Mouse (Mus musculus) CH12.LX (cell line): ENCODE data around the gene Ugt2b5. TPM values are rescaled to one million over a fixed set of nuclear protein-coding genes. Genes with fewer than 3 reads are reported as not detected.
"Not testable (repeated sequence)": the region's sequence is repeated elsewhere in the genome, so short reads cannot be mapped to it uniquely, and the experiment has no call there.

Source experiments
- DNase-seq: peaks from one replicate; pipeline ENCODE4 v3.0.0-alpha.2; 2013; ENCODE audit errors: extremely low read depth
- H3K27ac ChIP-seq: 2 replicates; pipeline ENCODE4 v1.5.1; 2012; ENCODE audit warnings: low read depth, mild to moderate bottlenecking, control low read depth, moderate library complexity; ENCODE audit not compliant: insufficient read depth
- H3K27me3 ChIP-seq: replicated peaks from 2 replicates; pipeline ENCODE3; 2012; ENCODE audit warnings: inconsistent platforms
- H3K36me3 ChIP-seq, 2 experiments: replicated peaks in 1 of 2; 2 replicates each; pipeline versions ENCODE3 to v1.6.1; 2012; ENCODE audit warnings: inconsistent platforms in 1 of 2, low read length in 1 of 2, mild to moderate bottlenecking in 1 of 2, mixed read lengths in 1 of 2, moderate library complexity in 1 of 2; ENCODE audit not compliant: control insufficient read depth in 1 of 2, insufficient read depth in 1 of 2
- H3K4me1 ChIP-seq, 2 experiments: 2 replicates each; pipeline ENCODE4 v1.6.1; 2012; ENCODE audit warnings: inconsistent platforms in 1 of 2, moderate library complexity in 1 of 2; ENCODE audit not compliant: insufficient read depth in 2 of 2, control insufficient read depth in 1 of 2
- H3K4me2 ChIP-seq: 2 replicates; pipeline ENCODE4 v1.6.1; 2012; ENCODE audit warnings: low read depth, mild to moderate bottlenecking, control low read depth; ENCODE audit not compliant: poor library complexity, insufficient read depth, severe bottlenecking
- H3K4me3 ChIP-seq, 3 experiments: fragments of 150-350 bp in 1 of 3; sonication (generic) in 1 of 3; replicated peaks in 1 of 3; 2 replicates each; pipeline versions ENCODE3 to v1.5.1; 2011 to 2012; ENCODE audit warnings: low read depth in 2 of 3, low read length in 2 of 3, mild to moderate bottlenecking in 2 of 3, moderate library complexity in 2 of 3, control low read depth in 1 of 3, improper control_type of control experiment in 1 of 3, inconsistent platforms in 1 of 3, mixed read lengths in 1 of 3; ENCODE audit not compliant: poor library complexity in 1 of 3
- H3K79me2 ChIP-seq: replicated peaks from 2 replicates; pipeline ENCODE4 v1.6.1; 2012; ENCODE audit warnings: mild to moderate bottlenecking, moderate library complexity; ENCODE audit not compliant: control insufficient read depth, poor library complexity, insufficient read depth, severe bottlenecking; ENCODE audit errors: extremely low read depth
- H3K9ac ChIP-seq: 2 replicates; pipeline ENCODE4 v1.6.1; 2012; ENCODE audit warnings: low read depth, mild to moderate bottlenecking, control low read depth, moderate library complexity; ENCODE audit not compliant: insufficient read depth
- H3K9me3 ChIP-seq: replicated peaks from 2 replicates; pipeline ENCODE3; 2012; ENCODE audit warnings: low read length, inconsistent platforms, mixed read lengths
- CHD1 ChIP-seq: IDR thresholded peaks from 2 replicates; pipeline ENCODE4 v1.6.1; 2012; ENCODE audit warnings: low read depth, low read length, improper control_type of control experiment, inconsistent platforms
- CHD2 ChIP-seq: IDR thresholded peaks from 2 replicates; pipeline ENCODE4 v1.6.1; 2011; ENCODE audit warnings: low read length, improper control_type of control experiment
- CTCF ChIP-seq, 2 experiments: IDR thresholded peaks in 1 of 2; conservative IDR thresholded peaks in 1 of 2; 2 replicates each; pipeline ENCODE4 v1.5.1; 2011 to 2012; ENCODE audit warnings: low read depth in 2 of 2, low read length in 2 of 2, improper control_type of control experiment in 1 of 2, inconsistent platforms in 1 of 2, mild to moderate bottlenecking in 1 of 2, moderate library complexity in 1 of 2
- E2F4 ChIP-seq: IDR thresholded peaks from 2 replicates; pipeline ENCODE4 v1.6.1; 2011; ENCODE audit warnings: low read depth, low read length, improper control_type of control experiment; ENCODE audit not compliant: insufficient replicate concordance
- ELF1 ChIP-seq: IDR thresholded peaks from 2 replicates; pipeline ENCODE4 v1.6.1; 2014; ENCODE audit warnings: low read depth, mild to moderate bottlenecking, inconsistent platforms, low read length, improper control_type of control experiment
- GABPA ChIP-seq: IDR thresholded peaks from 2 replicates; pipeline ENCODE4 v1.6.1; 2012; ENCODE audit warnings: low read depth, low read length, improper control_type of control experiment, inconsistent platforms; ENCODE audit not compliant: insufficient replicate concordance
- HCFC1 ChIP-seq: IDR thresholded peaks from 2 replicates; pipeline ENCODE4 v1.6.1; 2012; ENCODE audit warnings: low read depth, mild to moderate bottlenecking, inconsistent platforms, low read length, improper control_type of control experiment
- MEF2A ChIP-seq: IDR thresholded peaks from 2 replicates; pipeline ENCODE4 v1.6.1; 2014; ENCODE audit warnings: low read depth, mild to moderate bottlenecking, inconsistent platforms, low read length, improper control_type of control experiment, borderline replicate concordance
- MXI1 ChIP-seq: IDR thresholded peaks from 2 replicates; pipeline ENCODE4 v1.6.1; 2011; ENCODE audit warnings: mild to moderate bottlenecking, low read depth, low read length, improper control_type of control experiment
- RAD21 ChIP-seq: IDR thresholded peaks from 2 replicates; pipeline ENCODE4 v1.6.1; 2011; ENCODE audit warnings: low read depth, mild to moderate bottlenecking, low read length, improper control_type of control experiment, moderate library complexity
- SMC3 ChIP-seq: IDR thresholded peaks from 2 replicates; pipeline ENCODE4 v1.6.1; 2011; ENCODE audit warnings: low read depth, low read length, improper control_type of control experiment
- TBP ChIP-seq: conservative IDR thresholded peaks from 2 replicates; pipeline ENCODE4 v1.6.1; 2011; ENCODE audit warnings: low read depth, low read length, improper control_type of control experiment
- UBTF ChIP-seq: IDR thresholded peaks from 2 replicates; pipeline ENCODE4 v1.6.1; 2012; ENCODE audit warnings: low read depth, mild to moderate bottlenecking, inconsistent platforms, low read length, improper control_type of control experiment, moderate library complexity
- ZC3H11A ChIP-seq: IDR thresholded peaks from 2 replicates; pipeline ENCODE4 v1.6.1; 2012; ENCODE audit warnings: low read depth, mild to moderate bottlenecking, inconsistent platforms, low read length, improper control_type of control experiment
- ZMIZ1 ChIP-seq: IDR thresholded peaks from 2 replicates; pipeline ENCODE4 v1.6.1; 2012; ENCODE audit warnings: low read depth, mild to moderate bottlenecking, inconsistent platforms, low read length, improper control_type of control experiment
- dilution Hi-C: fragments of 300-500 bp; cut with MboI; formaldehyde crosslinking; loops from 2 replicates; pipeline ENCODE4 v1.14.3; 2020; ENCODE audit warnings: low sequenced_read_pairs; ENCODE audit not compliant: extremely low pct_unique_long_range_greater_than_20kb, extremely low pct_ligation_motif_present
- in situ Hi-C: fragments of 300-500 bp; cut with MboI; formaldehyde crosslinking; loops from 3 replicates; pipeline ENCODE4 v1.14.3; 2019; ENCODE audit warnings: low sequenced_read_pairs, low pct_ligation_motif_present, low pct_unique_long_range_greater_than_20kb, mixed read lengths
- polyA plus RNA-seq: library from polyadenylated mRNA; unstranded; fragments of >175 nt; gene quantifications from 2 replicates; pipeline ENCODE4 v1.2.1, GENCODE M21; 2012; ENCODE audit warnings: low read depth; ENCODE audit not compliant: insufficient read length
- total RNA-seq, 2 experiments: library from RNA; depleted of rRNA; stranded (reverse); fragments of 300-350 nt in 1 of 2; fragments of >200 nt in 1 of 2; gene quantifications; 2 replicates each; pipeline ENCODE4 v1.2.3; 2012 to 2014

The Ugt2b5 gene
- total and polyA plus RNA-seq, 3 experiments = not detected

DNA sequence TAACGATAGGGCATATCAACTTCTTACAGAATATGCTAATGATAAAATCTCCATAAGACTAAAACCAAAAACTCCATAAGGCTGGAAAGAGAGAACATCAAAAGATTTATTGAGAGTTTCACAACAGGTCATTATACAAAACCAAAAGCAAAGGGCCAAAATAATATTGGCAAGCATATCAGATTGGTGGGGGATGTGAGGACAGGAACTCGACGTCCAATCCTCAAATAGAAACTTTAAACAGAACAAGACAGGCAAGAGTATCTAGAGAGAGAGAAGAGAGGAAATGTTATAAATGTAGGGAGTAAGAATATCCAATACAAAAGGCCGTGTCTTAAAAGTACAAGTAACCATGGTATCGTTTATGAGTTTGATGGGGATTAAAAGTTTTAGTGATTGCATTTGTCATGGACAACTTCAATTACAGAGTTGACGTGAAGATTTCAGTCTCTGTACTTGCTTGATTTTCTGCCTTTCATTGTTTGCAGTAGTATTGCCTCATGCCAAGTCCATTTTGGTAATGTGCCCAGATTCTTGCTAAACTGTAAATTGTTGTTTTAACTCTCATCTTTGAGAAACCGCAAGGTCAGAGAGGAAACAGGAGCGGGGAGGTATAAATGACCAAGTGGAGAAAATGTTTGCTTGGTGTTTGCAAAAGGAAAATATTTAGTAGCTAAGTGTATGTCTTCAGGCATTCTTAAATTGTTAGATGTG lies 7.8 kb upstream of the Ugt2b5 start:
- H3K36me3 ChIP-seq = no peaks in the 10 kb centered on the region
- no peaks in the 10 kb centered on the region for H3K79me2 ChIP-seq
- dilution Hi-C loops = no loop called here
- H3K4me3 ChIP-seq = no peak overlapping the region
- H3K27ac ChIP-seq = no peak overlapping the region
- H3K4me2 ChIP-seq = no peak overlapping the region
- in situ Hi-C loops = loop anchor here (25.0 kb wide), 1 partner anchor 261 kb away; no protein-coding TSS in a partner anchor
- no peak overlapping the region for H3K9ac ChIP-seq
- no peaks in the 10 kb centered on the region for H3K4me1 ChIP-seq
- H3K27me3 ChIP-seq = no peaks in the 10 kb centered on the region
- no peaks in the 10 kb centered on the region for H3K9me3 ChIP-seq
- no peak for DNase-seq
- TF ChIP-seq ELF1 (no peak), UBTF (no peak), CHD1 (no peak), CHD2 (no peak), MXI1 (no peak), ZC3H11A (no peak), E2F4 (no peak), MEF2A (no peak), HCFC1 (no peak), GABPA (no peak)

DNA sequence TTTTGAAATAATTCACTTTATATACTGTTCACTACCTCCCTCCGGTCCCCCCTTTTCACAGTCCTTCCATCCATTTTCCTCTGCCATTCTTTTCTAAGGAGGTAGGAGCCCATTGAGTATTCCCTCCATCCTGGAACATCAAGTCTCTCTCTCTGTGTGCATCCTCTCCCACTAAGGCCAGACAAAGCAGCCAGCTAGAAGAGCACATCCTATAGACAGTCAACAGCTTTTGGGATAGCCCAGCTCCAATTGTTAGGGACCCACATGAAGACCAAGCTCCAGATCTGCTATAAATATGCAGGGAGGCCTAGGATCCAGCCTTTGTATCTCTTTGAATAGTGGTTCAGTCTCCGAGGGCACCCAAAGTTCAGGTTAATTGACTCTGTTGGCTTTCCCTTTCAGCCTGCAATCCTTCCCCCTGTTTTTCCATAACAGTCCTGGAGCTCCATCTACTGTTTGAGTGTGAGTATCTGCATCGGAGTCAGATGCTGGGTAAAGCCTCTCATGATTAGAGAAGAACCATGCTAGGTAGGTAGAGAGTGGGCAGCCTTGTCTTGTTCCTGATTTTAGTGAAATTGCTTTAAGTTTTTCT lies 2.8 kb upstream of the Ugt2b5 start:
- TF ChIP-seq ZMIZ1 (no peak), TBP (no peak), CTCF (conservative IDR thresholded peaks at IDR 0.05 in 1 of 2, IDR thresholded peaks at IDR 0.05 in 1 of 2; ENCODE audit: low read depth in 2 of 2, low read length in 2 of 2) (peak; percentile 39 to 59; a peak in 3 of 4 replicates), RAD21 (peak; percentile 62), SMC3 (peak; percentile 62)
- Histone ChIP-seq H3K27me3 (no peaks in the 10 kb centered on the region), H3K79me2 (no peaks in the 10 kb centered on the region), H3K36me3 (no peaks in the 10 kb centered on the region), H3K9me3 (no peaks in the 10 kb centered on the region), H3K27ac (no peak overlapping the region), H3K4me2 (no peak overlapping the region), H3K9ac (no peak overlapping the region), H3K4me3 (no peak overlapping the region), H3K4me1 (no peaks in the 10 kb centered on the region)
- DNase-seq = peak; percentile 44
- dilution Hi-C loops = no loop called here
- in situ Hi-C loops = loop anchor here (25.0 kb wide), 1 partner anchor 256 kb away; no protein-coding TSS in a partner anchor

DNA sequence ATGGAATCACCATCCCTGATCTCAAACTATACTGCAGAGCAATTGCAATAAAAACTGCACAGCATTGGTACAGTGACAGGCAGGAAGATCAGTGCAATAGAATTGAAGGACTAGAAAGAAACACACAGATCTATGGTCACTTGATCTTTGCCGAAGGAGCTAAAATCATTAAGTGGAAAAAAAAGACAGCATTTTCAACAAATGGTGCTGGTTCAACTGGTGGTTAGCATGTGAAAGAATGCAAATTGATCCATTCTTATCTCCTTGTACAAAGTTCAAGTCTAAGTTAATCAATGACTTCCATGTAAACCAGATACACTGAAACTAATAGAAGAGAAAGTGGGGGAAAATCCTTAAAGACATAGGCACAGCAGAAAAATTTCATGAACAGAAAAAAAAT lies 36.4 kb downstream of the Ugt2b5 start:
- H3K27me3 ChIP-seq, in situ Hi-C loops, H3K27ac ChIP-seq, dilution Hi-C loops, H3K9me3 ChIP-seq, H3K4me3 ChIP-seq, H3K4me1 ChIP-seq, DNase-seq, H3K36me3 ChIP-seq, H3K79me2 ChIP-seq, H3K4me2 ChIP-seq, H3K9ac ChIP-seq: not testable (repeated sequence)
